Mouse (Mus musculus) bone marrow, adult 2 months (tissue): ENCODE results near the gene Vegfc. TPM values are rescaled to one million over a fixed set of nuclear protein-coding genes. Genes with fewer than 3 reads are reported as not detected.

Experiments
- H3K27ac ChIP-seq: fragments of 200-500 bp; 2 replicates; pipeline ENCODE4 v1.5.1; 2012; ENCODE audit warnings: low read depth, mild to moderate bottlenecking, control low read depth, inconsistent platforms, low read length; ENCODE audit not compliant: control insufficient read depth, poor library complexity, insufficient read depth
- H3K4me1 ChIP-seq: fragments of 200-500 bp; 2 replicates; pipeline ENCODE4 v1.6.1; 2011; ENCODE audit warnings: low read length; ENCODE audit not compliant: control insufficient read depth, insufficient read depth
- H3K4me3 ChIP-seq: fragments of 200-500 bp; replicated peaks from 2 replicates; pipeline ENCODE3; 2011; ENCODE audit warnings: mild to moderate bottlenecking, low read depth, low read length, control low read depth; ENCODE audit not compliant: control insufficient read depth
- CTCF ChIP-seq: fragments of 200-500 bp; IDR thresholded peaks from 2 replicates; pipeline ENCODE4 v1.5.1; 2011; ENCODE audit warnings: low read length, control low read depth; ENCODE audit not compliant: control insufficient read depth, insufficient read depth
- POLR2A ChIP-seq: fragments of 200-500 bp; IDR thresholded peaks from 2 replicates; pipeline ENCODE4 v1.6.1; 2011; ENCODE audit warnings: low read depth, mild to moderate bottlenecking, control low read depth, low read length, borderline replicate concordance; ENCODE audit not compliant: control insufficient read depth
- WGBS: fragments of 180-500 bp; shearing (Covaris S2); methylation state at CpG from one replicate; pipeline ENCODE4 v1.1.7; 2018; 5-methylcytosine and 5-hydroxymethylcytosine counted together
- polyA plus RNA-seq: library from polyadenylated mRNA; stranded (reverse); fragments of >200 nt; gene quantifications from 2 replicates; pipeline ENCODE4 v1.2.4, GENCODE M21; 2011; ENCODE audit warnings: low replicate concordance; ENCODE audit not compliant: missing spikeins, insufficient read depth, insufficient read length

Vegfc gene
- polyA plus RNA-seq, 1 experiment: 3.9 TPM

DNA sequence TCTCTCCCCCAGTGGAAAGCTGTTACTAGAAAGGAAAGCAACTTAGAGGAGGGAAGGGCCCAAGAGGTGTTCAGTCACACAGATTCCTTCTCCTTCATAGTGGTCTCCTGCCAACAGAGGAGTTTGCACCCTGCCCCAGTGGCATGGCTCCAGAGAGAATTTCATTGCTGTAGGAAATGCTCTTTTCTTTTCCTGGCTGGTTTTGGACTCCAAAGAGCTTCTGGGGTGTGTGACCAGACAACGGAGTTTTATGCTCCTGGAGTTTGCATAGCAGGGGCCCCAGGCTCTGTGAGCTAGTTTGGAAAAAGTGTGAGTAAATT is 675 bp downstream of the Vegfc start:
- Histone ChIP-seq H3K4me3 (no peak overlapping the region), H3K4me1 (no peaks in the 10 kb centered on the region; the same call in 1 of the 2 replicates), H3K27ac (no peak overlapping the region)
- no peak for TF ChIP-seq POLR2A
- TF ChIP-seq CTCF: no peak
- 0% methylated on average over 1 of the region's 1 CpGs for WGBS

DNA sequence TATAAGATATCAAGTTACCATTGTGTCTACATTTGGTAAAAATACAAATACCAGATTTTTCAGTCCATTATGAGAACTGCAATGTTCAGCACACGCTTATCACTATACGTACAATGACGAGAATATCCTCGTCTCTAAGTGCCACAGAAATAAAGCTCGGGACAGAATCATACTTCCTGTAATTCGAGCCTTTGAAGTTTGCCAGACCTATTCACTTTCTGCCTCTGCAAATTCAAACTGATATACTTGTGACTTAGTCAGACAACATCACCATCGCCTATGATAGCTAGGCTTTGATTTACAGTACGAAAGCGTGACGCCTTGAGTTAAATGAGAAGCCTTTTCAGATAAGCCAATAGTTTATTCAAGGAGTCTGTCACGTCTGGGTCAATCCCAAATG is 1.6 kb downstream of the Vegfc start:
- 22% methylated on average over 11 of the region's 11 CpGs for WGBS

DNA sequence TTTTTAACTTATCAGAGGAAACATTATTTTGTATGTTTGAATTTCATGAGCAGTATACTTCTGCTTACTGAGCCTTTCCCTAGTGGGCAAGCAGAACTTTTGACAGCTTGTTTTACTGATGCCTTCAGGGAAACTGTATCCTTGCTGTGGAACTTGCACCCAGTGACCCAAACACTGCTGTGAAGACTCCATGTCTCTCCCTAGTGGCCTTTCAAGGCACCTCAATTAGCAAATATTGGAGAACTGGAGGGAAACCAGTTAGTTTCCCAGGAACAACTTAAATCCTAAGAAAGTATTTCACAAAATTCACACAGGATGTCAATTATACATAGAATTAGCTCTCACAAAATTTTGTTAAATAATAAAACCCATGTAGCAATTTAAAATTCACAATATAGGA is 2.2 kb downstream of the Vegfc start:
- no peaks in the 10 kb centered on the region; the same call in 1 of the 2 replicates for H3K4me1 ChIP-seq
- TF ChIP-seq CTCF: no peak
- TF ChIP-seq POLR2A: no peak

More for the DNA sequence above, 1.6 kb downstream of the Vegfc start:
- Histone ChIP-seq H3K4me1 (no peaks in the 10 kb centered on the region; the same call in 1 of the 2 replicates), H3K27ac (no peak overlapping the region), H3K4me3 (no peak overlapping the region)
- TF ChIP-seq POLR2A (no peak), CTCF (no peak)

DNA sequence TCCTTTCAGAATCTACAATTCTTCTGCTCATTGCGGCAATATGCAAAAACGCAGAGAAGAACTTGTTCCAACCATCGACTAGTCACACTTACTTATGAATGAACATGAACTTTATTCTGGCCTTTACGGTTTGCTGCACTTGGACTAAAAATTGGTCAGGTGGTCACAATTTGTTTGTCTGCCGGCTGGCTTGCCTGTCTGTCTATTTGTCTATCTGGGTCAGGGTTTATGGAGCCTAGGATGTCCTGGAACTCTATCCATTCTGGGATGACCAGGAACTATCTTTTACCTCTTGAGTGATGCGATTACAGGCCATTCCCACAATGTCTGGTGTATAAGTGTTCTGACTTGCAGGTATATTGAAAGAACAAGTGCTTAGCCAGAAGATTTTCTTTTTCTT is 8.5 kb downstream of the Vegfc start:
- TF ChIP-seq CTCF (no peak), POLR2A (no peak)
- no peak overlapping the region for H3K4me3 ChIP-seq
- no peak overlapping the region for H3K27ac ChIP-seq
- no peaks in the 10 kb centered on the region; the same call in 1 of the 2 replicates for H3K4me1 ChIP-seq
- WGBS: 36% methylated on average over 6 of the region's 6 CpGs

More for the DNA sequence above, 2.2 kb downstream of the Vegfc start:
- no peak overlapping the region for H3K27ac ChIP-seq
- no peak overlapping the region for H3K4me3 ChIP-seq

DNA sequence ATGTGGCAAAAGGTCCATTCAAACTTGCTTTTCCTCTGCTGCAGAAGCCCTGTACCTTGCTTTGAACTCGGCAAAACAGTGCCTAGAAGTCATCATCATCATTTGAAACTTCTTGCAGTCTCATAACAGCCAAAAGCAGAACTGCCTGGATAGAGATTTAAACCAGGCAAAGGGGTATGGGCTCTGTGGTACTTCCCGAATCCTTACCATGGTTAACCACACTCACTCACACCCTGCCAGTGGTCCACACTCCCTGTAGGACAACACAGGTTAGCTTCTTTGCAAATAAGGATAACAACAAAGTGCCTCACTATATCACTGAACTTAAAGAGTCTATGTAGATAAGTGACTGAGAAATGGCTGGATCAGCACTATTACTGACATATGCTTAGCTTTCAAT is 9.7 kb downstream of the Vegfc start:
- Histone ChIP-seq H3K4me1 (no peaks in the 10 kb centered on the region; the same call in 1 of the 2 replicates), H3K4me3 (no peak overlapping the region), H3K27ac (no peak overlapping the region)
- TF ChIP-seq POLR2A: no peak
- no peak for TF ChIP-seq CTCF
- WGBS: 8% methylated on average over 2 of the region's 2 CpGs

DNA sequence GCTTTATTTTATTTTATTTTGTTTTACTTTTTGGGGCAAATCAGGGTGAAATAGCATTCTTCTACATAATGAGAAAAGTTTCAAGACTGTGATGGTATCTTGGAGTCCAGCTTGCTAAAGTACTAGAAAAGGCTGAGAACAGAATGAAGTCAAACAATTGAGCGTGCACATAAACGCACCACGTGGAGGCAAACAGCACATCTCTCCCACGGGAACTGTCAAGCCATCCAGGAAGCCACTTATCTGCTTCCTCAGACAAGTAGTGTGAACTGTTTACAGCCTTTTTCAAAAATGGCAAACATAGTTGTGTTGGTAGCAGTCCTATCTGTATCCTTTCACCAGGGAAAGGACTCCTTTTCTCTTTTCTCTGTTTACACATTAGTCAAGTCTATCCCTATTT is 11.8 kb downstream of the Vegfc start:
- TF ChIP-seq CTCF (no peak), POLR2A (no peak)
- 49% methylated on average over 4 of the region's 4 CpGs for WGBS
- H3K4me1 ChIP-seq: no peaks in the 10 kb centered on the region
- H3K4me3 ChIP-seq: no peak overlapping the region
- H3K27ac ChIP-seq: no peak overlapping the region

DNA sequence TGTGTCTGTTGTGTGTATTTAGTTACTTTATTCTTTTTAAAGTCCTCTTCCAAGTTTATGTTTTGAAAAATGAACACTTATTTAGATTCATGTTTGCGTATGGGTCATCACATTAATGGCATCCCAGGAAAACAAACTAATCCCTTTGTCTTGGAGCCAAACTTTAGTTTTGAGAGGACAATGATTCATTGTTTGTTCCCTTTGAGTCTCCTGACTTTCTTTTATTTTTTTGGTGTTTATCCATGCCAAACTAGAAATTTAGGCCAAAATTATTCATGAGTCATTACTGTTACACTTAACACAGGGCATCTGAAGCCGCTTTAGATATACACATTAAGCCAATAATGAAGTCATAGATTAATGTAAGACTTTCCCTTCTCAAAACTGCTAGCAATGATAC is 12.5 kb downstream of the Vegfc start:
- Histone ChIP-seq H3K27ac (no peak overlapping the region), H3K4me3 (no peak overlapping the region), H3K4me1 (no peaks in the 10 kb centered on the region)
- 84% methylated on average over 2 of the region's 2 CpGs for WGBS
- TF ChIP-seq POLR2A (no peak), CTCF (no peak)

DNA sequence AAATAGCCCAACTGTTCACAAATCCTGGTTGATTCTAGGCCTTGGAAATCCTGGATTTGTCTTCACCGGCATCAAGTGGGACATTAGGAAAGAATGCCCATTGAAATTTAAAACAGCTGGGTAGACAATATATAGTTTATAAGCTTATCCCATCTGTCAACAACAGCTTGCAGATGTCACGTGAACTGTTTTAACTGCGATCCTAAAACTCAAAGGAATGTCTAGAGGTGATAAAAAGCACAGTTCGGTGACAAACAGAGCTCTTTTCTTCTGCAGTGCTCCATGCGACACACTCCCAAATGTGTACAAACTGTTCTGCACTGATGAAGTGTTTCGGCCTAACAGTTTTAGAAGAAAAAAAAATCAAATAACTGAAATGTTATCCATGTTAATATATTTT is 22.7 kb downstream of the Vegfc start:
- Histone ChIP-seq H3K27ac (no peak overlapping the region), H3K4me3 (no peak overlapping the region), H3K4me1 (no peaks in the 10 kb centered on the region)
- 85% methylated on average over 6 of the region's 6 CpGs for WGBS
- TF ChIP-seq POLR2A (no peak), CTCF (no peak)

DNA sequence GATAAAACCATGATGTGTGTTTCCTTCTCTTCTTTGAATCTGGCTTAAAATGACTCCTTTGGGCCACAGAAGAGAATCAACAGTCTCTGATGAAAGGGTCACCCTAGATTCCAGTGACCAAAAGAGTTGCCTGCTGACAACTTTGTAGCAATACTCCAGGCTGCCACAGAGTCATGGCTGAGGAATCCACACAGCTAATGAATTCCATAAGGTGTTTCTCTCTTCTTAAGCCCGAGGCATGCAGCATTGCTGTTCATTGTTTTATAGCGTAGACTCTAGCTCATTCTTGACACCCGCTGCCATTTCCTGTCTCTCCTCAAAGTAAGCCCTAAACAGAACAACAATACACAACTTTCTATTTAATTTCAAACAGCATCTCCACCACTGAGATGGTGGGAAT is 37.2 kb downstream of the Vegfc start:
- Histone ChIP-seq H3K4me3 (no peak overlapping the region), H3K4me1 (no peaks in the 10 kb centered on the region), H3K27ac (no peak overlapping the region)
- 76% methylated on average over 3 of the region's 3 CpGs for WGBS
- TF ChIP-seq POLR2A: no peak
- no peak for TF ChIP-seq CTCF

DNA sequence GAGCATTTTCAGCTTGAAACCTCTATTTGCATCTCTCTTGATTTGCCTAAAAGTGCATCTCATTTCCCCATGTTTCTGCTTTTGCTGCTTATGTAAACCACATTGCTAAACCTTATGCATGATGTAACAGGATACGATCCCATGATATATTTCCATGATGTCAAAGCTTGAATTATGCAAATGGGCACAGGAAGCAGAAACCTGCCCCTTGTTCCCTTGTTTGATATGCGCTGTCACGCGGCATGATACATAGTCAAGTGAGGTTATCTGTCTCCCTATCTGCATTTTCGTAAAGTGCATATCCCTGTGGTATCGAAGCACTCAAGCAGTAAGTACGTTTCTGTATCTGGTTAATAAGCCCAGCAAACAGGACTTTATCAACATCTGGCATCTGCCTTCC is 42.7 kb downstream of the Vegfc start:
- TF ChIP-seq POLR2A (no peak), CTCF (no peak)
- WGBS: 32% methylated on average over 7 of the region's 7 CpGs

More for the DNA sequence above, 42.7 kb downstream of the Vegfc start:
- Histone ChIP-seq H3K4me1 (no peaks in the 10 kb centered on the region), H3K27ac (no peak overlapping the region), H3K4me3 (no peak overlapping the region)
